Comparison of ENCODE assay signal across 8 mouse cellular contexts in genomic region chr11:113200901-113201300, GRCm38 (mm10).
A peak's percentile ranks its signal among the peaks of the same experiment; 100 is the strongest.
DNase-seq lines count a peak whose midpoint lies in the region; ATAC-seq lines count a peak whose summit lies in the region.

No protein-coding gene starts in this region.

- H3K9me3 ChIP-seq in heart, embryonic 11.5 days (replicated peaks; ENCODE audit: control insufficient read depth, low read length) = no peaks in the 10 kb centered on the region
- no peaks in the 10 kb centered on the region for H3K9me3 ChIP-seq in forebrain, embryonic 16.5 days (ENCODE audit: control insufficient read depth, low read length)
- no peaks in the 10 kb centered on the region for H3K9me3 ChIP-seq in liver, embryonic 16.5 days (replicated peaks; ENCODE audit: control insufficient read depth, low read length)

- no peaks in the 10 kb centered on the region for H3K36me3 ChIP-seq in heart, embryonic 11.5 days (ENCODE audit: control insufficient read depth, insufficient read depth, low read length)
- H3K36me3 ChIP-seq in forebrain, embryonic 16.5 days (ENCODE audit: control insufficient read depth, insufficient read depth) = no peaks in the 10 kb centered on the region
- H3K36me3 ChIP-seq in liver, embryonic 16.5 days (ENCODE audit: control insufficient read depth, insufficient read depth) = no peaks in the 10 kb centered on the region

- peak overlapping the region; percentile 55 for H3K4me3 ChIP-seq in heart, embryonic 11.5 days (ENCODE audit: low read depth, low read length)
- H3K4me3 ChIP-seq in forebrain, embryonic 16.5 days (replicated peaks; ENCODE audit: low read length) = peak overlapping the region; percentile 82
- H3K4me3 ChIP-seq in liver, embryonic 16.5 days (ENCODE audit: low read depth, low read length) = peak overlapping the region; percentile 56

- H3K4me1 ChIP-seq in heart, embryonic 11.5 days (ENCODE audit: control insufficient read depth, insufficient read depth, low read length) = no peaks in the 10 kb centered on the region
- peaks cover 47% of the 10 kb centered on the region for H3K4me1 ChIP-seq in forebrain, embryonic 16.5 days (replicated peaks; ENCODE audit: control insufficient read depth, insufficient read depth, low read length)
- no peaks in the 10 kb centered on the region for H3K4me1 ChIP-seq in liver, embryonic 16.5 days (ENCODE audit: control insufficient read depth, low read depth, low read length)

- peak overlapping the region; percentile 76 for H3K9ac ChIP-seq in heart, embryonic 11.5 days (ENCODE audit: low read depth, low read length)
- peak overlapping the region; percentile 88 for H3K9ac ChIP-seq in forebrain, embryonic 16.5 days (replicated peaks; ENCODE audit: low read depth, low read length)
- no peak overlapping the region for H3K9ac ChIP-seq in liver, embryonic 16.5 days (ENCODE audit: low read depth, low read length)

- WGBS in heart, embryonic 11.5 days (ENCODE audit: insufficient replicate concordance) = 12% methylated on average over 15 of the region's 15 CpGs
- 3% methylated on average over 15 of the region's 15 CpGs for WGBS in forebrain, embryonic 16.5 days
- 18% methylated on average over 15 of the region's 15 CpGs for WGBS in liver, embryonic 16.5 days (ENCODE audit: insufficient replicate concordance)

- ATAC-seq in heart, embryonic 11.5 days (replicated peaks; ENCODE audit: insufficient number of reproducible peaks, low FRiP score, low TSS enrichment) = no peak
- ATAC-seq in forebrain, embryonic 16.5 days = no peak
- ATAC-seq in liver, embryonic 16.5 days (ENCODE audit: low read depth) = no peak

- peak overlapping the region; percentile 91 for H3K4me2 ChIP-seq in heart, embryonic 11.5 days
- H3K4me2 ChIP-seq in forebrain, embryonic 16.5 days (ENCODE audit: low read length) = peak overlapping the region; percentile 87
- H3K4me2 ChIP-seq in liver, embryonic 16.5 days (ENCODE audit: low read depth, low read length) = peak overlapping the region; percentile 60

- H3K27ac ChIP-seq in heart, embryonic 11.5 days (ENCODE audit: low read depth, low read length) = peak overlapping the region; percentile 58; the same call in 1 of the 2 replicates
- H3K27ac ChIP-seq in forebrain, embryonic 16.5 days (ENCODE audit: low read length) = no peak overlapping the region
- H3K27ac ChIP-seq in liver, embryonic 16.5 days (ENCODE audit: low read length) = no peak overlapping the region

- H3K27me3 ChIP-seq in heart, embryonic 11.5 days (ENCODE audit: control insufficient read depth, insufficient read depth, low read length) = peaks cover 14% of the 10 kb centered on the region; the same call in 1 of the 2 replicates
- H3K27me3 ChIP-seq in forebrain, embryonic 16.5 days (replicated peaks; ENCODE audit: control insufficient read depth, insufficient read depth, low read length) = no peaks in the 10 kb centered on the region
- H3K27me3 ChIP-seq in liver, embryonic 16.5 days (ENCODE audit: control insufficient read depth, insufficient read depth, low read depth, low read length) = peaks cover 25% of the 10 kb centered on the region

- no peak for DNase-seq in heart, adult 9 months (ENCODE audit: low spot score in 2 of 2)
- peak; percentile 11 for DNase-seq in MN1 (ENCODE audit: low spot score)
- no peak for DNase-seq in gastrocnemius, adult 18-20 months (ENCODE audit: low spot score)
- DNase-seq in kidney, adult 9 months = no peak
- DNase-seq in thymus, postnatal 25 days = no peak
